Mouse (Mus musculus): Measurements from ENCODE around the gene Ash1l.
"Not testable (repeated sequence)": the region's sequence is repeated elsewhere in the genome, so short reads cannot be mapped to it uniquely, and the experiment has no call there.

The Ash1l gene

DNA sequence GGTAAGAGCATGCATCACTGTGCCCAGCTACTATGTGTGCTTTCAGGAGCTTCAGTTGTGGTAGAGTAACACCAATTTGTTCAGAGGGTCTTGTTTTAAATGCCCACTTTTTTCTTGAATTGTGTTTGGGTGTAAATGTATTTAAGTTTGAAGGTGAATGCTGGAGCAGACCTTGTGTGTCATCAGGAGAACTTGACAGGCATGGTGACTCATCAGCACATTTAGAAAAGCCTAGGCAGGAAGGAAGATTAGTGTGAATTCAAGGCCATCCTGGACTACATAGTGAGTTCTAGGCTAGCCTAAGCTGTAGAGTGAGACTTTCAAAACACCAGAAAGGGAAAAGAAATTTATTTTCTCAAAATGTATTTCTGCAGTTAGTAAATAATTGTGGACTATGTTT lies 3.3 kb downstream of the Ash1l start:
- no peak for DNase-seq (ENCODE audit: low spot score in 2 of 2)

DNA sequence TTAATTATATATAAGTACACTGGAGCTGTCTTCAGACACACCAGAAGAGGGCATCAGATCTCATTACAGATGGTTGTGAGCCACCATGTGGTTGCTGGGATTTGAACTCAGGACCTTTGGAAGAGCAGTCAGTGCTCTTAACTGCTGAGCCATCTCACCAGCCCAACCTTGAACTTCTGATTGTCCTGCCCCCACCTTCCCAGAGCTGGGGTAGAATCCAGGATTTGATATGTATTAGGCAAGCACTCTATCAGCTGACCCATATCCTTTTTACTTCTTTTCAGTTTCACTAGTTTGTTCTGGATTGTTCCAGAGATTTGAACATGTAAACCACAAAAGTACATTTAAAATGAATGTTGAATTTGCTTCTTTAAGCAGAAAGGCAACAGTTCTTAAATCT lies 12.8 kb downstream of the Ash1l start:
- not testable (repeated sequence) for DNase-seq (ENCODE audit: low spot score in 2 of 2)

DNA sequence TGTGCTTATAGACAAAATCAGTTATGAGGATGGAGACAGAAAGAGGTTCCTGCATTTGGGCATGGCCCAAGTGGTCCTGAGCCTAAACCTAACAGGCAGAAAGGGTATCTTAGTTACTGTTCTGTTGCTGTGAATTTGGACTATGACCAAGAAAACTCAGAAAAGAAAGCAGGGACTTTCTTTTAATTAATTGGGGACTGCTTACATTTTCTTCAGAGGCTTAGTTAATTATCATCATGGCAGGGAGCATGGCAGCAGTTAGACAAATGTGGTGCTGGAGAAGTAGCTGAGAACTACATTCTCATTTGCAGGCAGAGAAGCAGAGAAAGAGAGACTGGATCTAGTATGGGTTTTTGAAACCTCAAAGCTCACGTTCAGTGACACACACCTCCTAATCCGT lies 24.6 kb downstream of the Ash1l start:
- DNase-seq (ENCODE audit: low spot score in 2 of 2), result no peak

DNA sequence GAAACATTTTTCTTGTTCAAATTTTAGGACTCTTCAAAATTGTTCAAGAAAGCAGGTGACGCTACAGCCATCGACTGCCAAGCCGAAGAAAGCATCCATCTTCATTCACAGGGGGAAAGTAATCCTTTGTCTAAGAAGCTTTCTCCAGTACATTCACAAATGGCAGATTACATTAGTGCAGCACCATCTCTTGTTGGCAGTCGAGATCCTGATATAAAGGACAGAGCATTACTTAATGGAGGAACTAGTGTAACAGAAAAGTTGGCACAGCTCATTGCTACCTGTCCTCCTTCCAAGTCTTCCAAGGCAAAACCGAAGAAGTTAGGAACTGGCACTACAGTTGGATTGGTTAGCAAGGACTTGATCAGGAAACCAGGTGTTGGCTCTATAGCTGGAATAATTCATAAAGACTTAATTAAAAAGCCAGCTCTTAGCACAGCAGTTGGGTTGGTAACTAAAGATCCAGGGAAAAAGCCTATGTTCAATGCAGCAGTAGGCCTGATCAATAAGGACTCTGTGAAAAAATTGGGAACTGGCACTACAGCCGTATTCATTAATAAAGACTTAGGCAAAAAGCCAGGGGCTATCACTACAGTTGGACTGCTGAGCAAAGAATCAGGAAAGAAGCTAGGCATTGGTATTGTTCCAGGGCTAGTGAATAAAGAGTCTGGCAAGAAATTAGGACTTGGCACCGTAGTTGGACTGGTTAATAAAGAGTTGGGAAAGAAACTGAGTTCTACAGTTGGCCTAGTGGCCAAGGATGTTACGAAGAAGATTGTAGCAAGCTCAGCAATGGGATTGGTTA lies 31.0 kb downstream of the Ash1l start:
- no peak for DNase-seq (ENCODE audit: low spot score in 2 of 2)

DNA sequence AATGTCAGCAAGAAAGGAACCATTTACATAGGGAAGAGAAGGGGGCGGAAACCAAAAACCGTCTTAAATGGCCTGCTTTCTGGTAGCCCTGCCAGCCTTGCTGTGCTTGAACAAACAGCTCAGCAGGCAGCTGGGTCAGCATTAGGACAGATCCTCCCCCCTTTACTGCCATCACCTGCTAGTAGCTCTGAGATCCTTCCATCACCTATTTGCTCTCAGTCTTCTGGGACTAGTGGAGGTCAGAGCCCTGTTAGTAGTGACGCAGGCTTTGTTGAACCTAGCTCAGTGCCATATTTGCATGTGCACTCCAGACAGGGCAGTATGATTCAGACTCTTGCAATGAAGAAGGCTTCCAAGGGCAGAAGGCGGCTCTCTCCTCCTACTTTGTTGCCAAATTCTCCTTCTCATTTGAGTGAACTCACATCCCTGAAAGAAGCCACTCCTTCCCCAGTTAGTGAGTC lies 33.5 kb downstream of the Ash1l start:
- DNase-seq (ENCODE audit: low spot score in 2 of 2), result no peak

DNA sequence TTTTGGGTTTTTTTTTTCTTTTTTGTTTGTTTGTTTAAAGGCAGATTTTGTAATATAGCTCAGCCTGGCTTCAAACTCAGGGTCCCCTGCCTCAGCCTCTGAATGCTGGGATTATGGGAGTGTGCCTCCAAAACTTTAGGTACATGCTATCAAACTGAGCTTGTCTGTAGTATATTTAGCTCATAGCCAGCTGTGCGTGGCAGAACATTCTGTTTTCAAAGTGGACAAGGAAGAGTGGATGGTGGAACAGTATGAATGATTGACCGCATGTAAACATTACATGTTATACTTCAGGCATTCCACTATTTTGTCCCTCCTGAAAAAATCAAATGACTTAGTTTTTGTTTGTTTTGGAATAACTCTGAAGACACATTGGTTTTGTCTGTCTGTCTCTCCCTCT lies 42.4 kb downstream of the Ash1l start:
- DNase-seq (ENCODE audit: low spot score in 2 of 2), result no peak

DNA sequence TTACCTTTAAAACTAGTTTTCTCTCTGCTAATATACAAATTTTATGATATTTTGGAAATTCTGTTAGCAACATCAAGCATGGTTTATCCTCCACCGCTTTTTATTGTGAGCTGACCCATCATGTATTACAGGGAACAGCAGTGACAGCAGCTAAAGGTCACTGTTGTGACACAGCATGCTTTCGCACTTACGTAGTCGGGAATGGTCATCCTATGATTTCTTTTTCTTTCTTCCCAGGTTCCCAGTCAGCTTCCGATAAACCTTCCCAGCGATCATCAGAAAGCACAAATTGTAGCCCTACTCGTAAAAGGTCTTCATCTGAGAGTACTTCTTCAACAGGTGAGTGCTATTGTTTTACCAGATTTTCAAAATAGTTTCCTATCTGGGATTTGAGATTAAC lies 51.1 kb downstream of the Ash1l start:
- DNase-seq (ENCODE audit: low spot score in 2 of 2), result no peak

DNA sequence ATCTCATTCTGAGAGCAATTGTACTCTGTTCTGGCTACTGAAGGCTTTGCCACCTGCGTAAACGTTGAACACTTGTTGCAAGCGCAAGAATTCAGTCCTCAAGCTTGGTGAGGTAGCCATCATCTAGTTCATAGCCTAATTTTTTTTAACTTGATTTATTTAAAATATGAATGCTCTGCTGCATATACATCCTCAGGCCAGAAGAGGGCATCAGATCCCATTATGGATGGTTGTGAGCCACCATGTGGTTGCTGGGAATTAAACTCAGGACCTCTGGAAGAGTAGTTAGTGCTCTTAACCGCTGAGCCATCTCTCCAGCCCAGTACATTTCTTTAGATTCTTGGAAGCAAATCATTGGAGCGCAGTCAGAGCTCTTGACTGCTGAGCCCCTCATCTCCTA lies 80.5 kb downstream of the Ash1l start:
- DNase-seq (ENCODE audit: low spot score in 2 of 2), result not testable (repeated sequence)

DNA sequence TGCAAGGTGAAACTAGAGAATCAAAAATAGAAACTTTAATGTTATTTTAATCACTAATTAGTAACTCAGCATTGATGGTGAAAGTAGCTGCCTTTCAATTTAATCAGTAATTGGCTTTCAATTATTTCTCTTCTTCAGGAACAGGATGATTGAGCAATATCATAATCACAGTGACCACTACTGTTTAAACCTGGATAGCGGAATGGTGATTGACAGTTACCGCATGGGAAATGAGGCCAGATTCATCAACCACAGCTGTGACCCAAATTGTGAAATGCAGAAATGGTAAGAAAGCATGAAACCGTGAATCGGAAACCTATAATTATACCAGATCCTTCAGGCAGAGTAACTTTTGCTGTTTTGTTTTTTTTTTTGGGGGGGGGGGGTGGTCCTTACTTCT lies 92.9 kb downstream of the Ash1l start:
- DNase-seq (ENCODE audit: low spot score in 2 of 2), result no peak

DNA sequence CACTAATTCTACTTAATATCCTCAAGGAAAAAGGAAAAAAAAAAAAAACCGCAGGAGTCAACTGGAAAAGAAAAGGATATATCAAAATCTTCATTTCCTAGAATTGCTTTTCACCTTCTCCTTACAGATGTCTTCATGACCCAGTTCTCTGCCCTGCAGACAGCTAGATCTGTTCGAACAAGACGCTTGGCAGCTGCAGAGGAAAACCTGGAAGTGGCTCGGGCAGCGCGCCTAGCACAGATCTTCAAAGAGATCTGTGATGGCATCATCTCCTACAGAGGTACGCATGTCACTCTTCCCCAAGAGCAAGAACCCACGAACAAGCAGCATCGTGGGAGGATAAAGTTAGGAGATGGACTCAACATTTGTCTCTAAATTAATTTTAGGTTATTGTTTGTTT lies 107.9 kb downstream of the Ash1l start:
- no peak for DNase-seq (ENCODE audit: low spot score in 2 of 2)

DNA sequence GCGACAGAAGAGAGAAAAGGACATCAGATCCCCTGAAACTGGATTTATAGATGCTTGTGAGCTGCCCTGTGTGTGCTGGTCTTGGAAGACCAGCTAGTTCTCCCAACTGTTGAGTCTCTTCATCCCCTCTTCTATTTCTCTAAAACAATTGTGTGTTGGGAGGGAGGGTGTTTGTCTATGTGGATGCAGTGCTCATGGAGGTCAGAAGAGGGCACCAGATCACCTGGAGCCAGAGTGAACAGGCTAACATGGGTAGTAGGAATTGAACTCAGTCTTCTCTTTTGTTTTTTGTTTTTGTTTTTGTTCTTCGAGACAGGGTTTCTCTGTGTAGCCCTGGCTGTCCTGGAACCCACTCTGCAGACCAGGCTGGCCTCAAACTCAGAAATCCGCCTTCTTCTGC lies 108.4 kb downstream of the Ash1l start:
- DNase-seq (ENCODE audit: low spot score in 2 of 2), result peak in 1 of 2 experiments; percentile 38

DNA sequence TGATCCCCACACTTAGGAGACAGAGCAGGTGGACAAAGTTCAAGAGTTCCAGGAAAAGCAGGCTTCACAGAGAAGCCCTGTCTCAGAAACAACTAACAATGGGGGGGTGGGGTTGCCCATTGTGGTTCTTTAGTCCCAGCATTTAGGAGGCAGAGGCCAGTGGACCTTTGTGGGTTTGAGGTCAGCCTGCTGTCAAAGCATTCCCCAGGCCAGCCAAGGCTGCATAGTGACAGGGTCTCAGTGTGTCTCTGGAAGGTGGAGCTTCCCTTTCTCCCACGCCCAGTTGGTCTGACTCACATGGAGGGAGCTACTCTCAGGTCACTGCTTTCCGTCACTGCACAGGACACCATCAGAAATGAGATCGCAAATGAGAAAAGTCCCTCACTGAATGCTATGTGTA lies 111.3 kb downstream of the Ash1l start:
- DNase-seq (ENCODE audit: low spot score in 2 of 2), result no peak

DNA sequence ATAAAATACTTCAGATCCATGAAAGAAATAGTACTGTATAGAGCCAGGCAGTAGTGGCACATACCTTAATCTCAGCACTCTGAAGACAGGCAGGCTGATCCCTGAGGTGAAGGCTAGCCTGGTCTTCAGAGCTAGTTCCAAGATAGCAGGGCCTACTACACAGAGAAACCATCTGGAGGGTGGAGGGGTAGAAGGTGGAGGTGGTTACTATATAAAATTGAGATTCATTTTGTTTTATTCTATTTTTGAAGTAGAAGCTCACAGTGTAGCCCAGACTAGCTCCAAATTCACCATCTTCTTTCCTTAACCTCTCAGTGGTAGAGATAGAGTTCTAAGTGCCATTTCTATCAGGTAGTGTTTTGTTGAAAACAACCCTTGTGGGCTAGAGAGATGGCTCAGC lies 116.8 kb downstream of the Ash1l start:
- DNase-seq (ENCODE audit: low spot score in 2 of 2), result no peak

DNA sequence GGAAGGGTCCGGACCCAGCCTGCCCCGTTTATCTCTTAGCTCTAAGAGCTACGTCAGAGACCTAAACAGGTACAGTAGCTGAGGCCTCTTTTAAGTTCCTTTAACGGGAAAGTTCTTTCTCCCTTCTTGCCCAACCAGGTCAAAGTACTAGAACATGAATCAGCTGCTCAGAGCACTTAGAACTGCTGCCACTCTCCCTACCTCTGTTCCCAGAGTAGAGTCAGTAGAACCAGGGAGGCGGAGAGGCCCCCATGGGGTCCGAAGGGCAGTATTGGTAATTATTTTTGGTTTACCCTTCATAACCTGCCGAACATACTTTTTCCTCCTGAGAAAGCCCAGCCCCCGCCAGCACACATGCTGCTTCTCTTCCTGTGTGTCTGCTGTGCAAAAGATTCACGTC lies 127.0 kb downstream of the Ash1l start:
- DNase-seq (ENCODE audit: low spot score in 2 of 2), result no peak

DNA sequence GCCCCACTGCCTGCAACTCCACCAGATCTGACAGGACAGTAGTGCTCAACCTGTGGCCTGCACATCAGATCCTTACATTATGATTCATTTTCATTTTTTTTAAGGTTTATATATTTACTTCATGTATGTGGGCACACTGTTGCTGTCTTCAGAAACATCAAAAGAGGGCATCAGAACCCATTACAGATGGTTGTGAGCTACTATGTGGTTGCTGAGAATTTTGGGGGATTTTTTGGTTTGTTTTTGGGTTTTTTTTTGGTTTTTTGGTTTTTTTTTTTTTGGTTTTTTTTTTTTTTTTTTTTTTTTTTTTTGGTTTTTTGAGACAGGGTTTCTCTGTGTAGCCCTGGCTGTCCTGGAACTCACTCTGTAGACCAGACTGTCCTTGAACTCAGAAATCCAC lies 131.9 kb downstream of the Ash1l start:
- DNase-seq (ENCODE audit: low spot score in 2 of 2), result not testable (repeated sequence)

DNA sequence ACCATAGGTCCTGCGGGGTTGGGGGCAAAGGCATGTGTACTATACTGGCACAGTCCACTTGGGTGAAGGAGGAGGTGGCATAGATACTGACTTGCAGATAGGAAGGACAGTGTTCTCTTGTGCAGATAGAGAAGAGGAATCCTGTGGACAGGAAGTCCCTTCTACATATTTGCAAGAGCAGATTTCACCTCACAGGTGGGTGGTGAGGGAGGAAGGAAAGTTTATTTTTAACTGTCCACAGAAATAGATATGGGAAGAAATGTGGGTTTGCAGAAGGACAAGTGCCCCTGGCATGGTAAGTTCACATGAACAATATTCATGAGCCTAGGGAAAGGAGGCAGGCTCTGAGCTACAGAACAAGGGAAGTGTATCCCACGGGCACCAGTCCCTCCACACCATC lies 133.7 kb downstream of the Ash1l start:
- DNase-seq (ENCODE audit: low spot score in 2 of 2), result no peak

DNA sequence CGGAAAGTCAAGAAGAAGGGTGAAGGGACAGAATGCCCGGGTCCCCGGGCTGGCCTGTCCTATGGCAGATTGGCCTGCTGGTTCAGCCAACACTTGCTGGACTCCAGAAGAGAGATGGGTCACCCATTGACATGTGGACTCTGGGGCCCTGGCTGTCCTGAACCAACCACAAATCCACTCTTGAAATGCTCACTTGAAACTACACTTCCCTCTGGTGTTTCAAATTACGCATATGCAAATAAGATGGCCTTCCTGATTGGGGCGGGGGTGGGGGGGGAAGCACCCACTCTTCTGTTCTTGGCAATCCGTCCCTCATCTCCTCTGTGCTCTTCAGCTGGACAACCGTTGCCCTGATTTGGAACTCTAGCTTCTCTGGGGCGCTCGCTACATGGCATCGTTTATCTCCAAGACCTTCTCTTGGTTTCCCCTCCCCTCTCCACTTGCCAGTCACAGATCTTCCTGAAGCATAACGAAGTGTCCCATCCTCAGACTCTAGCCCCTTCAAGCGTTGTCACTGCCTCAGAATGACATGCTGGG lies 134.3 kb downstream of the Ash1l start:
- no peak for DNase-seq (ENCODE audit: low spot score in 2 of 2)

DNA sequence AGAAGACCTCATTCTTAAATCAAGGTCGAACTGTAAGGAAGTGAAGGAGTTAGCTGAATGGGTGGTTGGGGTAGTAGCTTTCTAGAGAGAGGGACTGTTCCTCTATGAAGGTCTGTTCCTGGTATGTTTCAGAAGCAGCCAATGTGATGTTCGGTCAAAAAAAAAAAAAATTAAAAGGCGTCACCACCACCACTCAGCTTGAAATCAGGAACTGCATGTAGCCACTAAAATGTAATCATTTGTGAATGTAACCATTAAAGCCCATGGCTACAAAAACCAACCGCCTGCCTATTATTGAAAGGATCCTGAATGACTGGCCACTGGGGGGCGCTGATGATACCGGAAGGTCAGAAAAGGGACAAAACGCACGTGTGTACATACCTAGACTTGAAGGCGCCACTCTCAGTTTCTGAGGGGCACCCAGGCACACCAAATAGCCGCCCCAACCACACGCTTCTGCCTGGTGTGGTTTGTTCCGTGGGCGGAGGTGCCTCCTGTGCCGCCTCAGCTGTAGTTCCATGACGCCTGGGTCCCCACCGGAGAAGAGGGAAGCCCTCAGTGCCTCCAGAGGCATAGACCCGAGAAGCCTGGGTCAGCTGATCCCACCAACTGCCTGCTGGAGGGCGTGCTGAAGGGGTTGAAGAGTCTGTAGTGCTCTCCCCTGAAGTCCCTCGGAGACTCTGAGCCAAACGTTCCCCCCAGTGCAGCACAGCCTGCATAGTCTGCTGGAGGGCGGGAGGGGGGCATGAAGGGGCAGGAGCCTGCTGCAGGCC lies 137.1 kb downstream of the Ash1l start:
- peak; percentile 72 to 92 for DNase-seq (ENCODE audit: low spot score in 2 of 2)

DNA sequence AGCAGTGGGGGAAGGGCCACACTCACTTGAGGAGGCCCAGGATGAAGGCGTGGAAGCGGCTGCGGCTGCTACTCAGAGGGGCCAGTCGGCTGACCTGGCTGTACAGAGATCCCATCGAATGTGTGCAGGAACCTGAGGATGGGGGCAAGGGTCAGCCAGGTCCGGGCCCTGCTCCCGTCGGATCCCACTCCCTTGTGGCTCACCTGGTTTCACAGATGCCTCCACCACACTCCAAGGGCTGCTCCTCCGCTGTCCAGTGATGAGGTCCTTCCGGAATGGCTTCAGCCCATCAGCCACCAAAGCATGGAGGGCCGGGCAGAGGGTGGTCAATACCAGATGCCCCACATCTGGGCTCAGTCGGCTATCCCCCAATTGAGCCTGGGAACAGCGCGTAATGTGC lies 138.6 kb downstream of the Ash1l start:
- no peak for DNase-seq (ENCODE audit: low spot score in 2 of 2)

DNA sequence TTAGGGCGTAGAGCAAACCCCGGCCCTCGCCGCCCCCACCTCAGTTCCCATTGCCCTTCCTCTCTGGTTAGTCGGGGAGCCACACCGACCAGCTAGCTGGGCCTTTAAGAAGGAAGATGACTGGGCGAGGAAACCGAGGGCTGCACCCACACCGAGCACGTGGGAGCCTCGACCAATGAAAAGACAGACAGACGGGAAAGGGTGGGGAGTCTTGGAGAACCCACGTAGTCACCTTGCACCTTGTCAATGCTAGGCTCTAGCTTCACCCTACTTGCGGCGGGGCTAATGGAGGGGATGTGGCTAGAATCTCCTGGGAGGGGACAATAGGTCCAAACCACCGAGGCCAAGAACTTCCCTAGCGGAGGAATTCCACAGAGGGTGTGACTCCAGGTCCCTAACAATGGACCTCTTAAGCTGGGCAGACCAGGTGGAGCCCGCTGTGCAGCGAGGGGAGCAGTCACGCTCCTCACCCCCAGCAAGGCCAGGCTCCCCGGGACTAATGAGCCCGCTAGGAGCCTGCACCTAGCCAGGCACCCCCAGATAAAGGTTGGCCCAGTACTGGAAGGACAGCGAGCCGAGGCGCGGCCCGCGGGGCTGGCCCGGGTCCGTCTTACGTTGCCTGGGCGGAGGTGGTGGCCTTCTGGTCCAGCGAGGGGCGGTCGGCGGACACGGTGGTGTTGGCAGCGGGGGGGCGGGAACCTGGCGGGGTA lies 139.6 kb downstream of the Ash1l start:
- DNase-seq (ENCODE audit: low spot score in 2 of 2), result peak; percentile 78

DNA sequence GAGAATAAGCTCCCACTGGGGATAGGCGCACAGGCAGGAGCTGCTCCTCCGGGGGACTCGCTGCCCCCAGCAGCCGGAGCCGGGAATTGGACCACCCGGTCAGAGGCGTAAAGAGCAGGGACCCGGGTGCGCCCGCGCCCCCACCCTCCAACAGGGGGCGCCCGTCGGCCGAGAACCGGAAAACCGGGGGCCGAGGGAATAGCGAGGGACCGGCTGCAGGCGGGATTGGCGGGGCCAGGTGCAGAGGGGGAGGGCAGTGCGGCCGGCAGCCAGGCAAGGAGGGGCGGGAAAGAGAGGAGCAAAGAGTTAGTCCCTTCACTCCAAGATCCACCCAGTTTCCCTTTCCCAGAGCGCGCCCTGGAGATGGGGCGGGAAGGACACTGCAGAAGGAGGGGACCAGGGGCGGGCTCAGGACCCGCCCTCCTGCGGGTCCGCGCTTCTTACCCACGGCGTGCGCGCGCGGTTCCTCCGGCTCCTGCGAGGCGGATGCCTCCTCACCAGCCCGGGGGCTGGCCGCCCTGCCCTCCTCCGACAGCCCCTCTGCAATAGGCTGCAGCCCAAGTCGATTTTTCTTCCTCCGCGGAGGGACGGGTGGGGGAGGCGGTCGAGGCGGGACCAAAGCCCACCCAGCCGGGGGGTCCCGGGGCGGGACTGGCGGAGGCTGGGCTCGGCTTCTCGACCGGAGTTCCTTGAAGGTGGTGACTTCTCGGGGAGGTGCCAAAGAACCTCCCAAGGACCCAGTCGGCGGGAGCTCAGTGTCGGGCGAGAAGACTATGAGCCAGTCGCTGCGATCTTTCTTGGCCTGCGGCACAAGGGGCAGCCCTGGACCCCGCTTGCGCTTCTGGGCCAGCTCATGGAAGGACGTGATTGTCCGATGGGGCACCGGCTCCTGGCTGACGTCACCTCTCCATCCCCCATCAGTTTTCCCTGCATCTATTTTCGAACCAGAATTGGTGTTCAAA lies 140.6 kb downstream of the Ash1l start:
- peak; percentile 67 to 86 for DNase-seq (ENCODE audit: low spot score in 2 of 2)
